Mouse (Mus musculus): ENCODE data around the gene 1500011B03Rik. TPM values are rescaled to one million over a fixed set of nuclear protein-coding genes. Genes with fewer than 3 reads are reported as not detected.

Gene 1500011B03Rik
- total and polyA plus RNA-seq, 3 experiments: 47.7 to 75.2 TPM; not detected in 1

DNA sequence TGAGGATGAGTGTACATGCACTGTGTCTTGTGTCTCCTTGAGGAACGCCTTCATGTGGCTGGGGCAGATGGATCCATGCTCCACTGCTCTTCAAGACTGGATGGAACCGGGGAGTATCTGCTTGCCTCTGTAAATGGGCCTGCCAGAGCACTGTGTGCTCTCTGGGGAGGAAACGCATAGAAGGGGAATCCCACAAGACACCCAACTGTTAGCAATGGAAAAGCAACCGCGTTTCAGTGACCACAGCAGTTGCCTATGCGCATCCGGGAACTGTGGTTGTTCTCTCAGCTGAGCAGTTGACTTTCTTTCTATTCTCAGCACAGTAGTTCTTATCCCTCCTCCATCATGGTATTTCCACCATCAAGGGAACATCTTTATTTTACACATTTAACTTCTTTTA, 41.5 kb upstream of the 1500011B03Rik start:
- H3K9ac ChIP-seq (ENCODE audit: control insufficient read depth, low read depth, low read length, poor library complexity, severe bottlenecking): no peak overlapping the region
- H3K4me3 ChIP-seq (ENCODE audit: control insufficient read depth in 1 of 2, insufficient read depth in 1 of 2, low read depth in 2 of 2, low read length in 2 of 2): no peak overlapping the region
- no peaks in the 10 kb centered on the region for H3K9me3 ChIP-seq (replicated peaks; ENCODE audit: insufficient read depth, low read length)
- H3K79me2 ChIP-seq (ENCODE audit: control insufficient read depth, insufficient read depth, low read length, poor library complexity): no peaks in the 10 kb centered on the region
- H3K27ac ChIP-seq (ENCODE audit: control insufficient read depth, low read depth, low read length): no peak overlapping the region
- no peak for TF ChIP-seq MAX (IDR thresholded peaks at IDR 0.05; ENCODE audit: low read length)
- no peak for TF ChIP-seq GATA1 (IDR thresholded peaks at IDR 0.05; ENCODE audit: low read depth, low read length)
- no peak for TF ChIP-seq POLR2AphosphoS5 (IDR thresholded peaks at IDR 0.05; ENCODE audit: borderline replicate concordance, low read depth, low read length)
- no peak for TF ChIP-seq CHD1 (IDR thresholded peaks at IDR 0.05; ENCODE audit: low read depth, low read length)
- TF ChIP-seq ZMIZ1 (IDR thresholded peaks at IDR 0.05; ENCODE audit: low read depth, low read length): no peak
- no peak for TF ChIP-seq MXI1 (IDR thresholded peaks at IDR 0.05; ENCODE audit: low read depth, low read length)
- no peak for TF ChIP-seq BHLHE40 (IDR thresholded peaks at IDR 0.05; ENCODE audit: borderline replicate concordance, low read depth, low read length)
- TF ChIP-seq CTCF (IDR thresholded peaks at IDR 0.05 in 2 of 3, conservative IDR thresholded peaks at IDR 0.05 in 1 of 3; ENCODE audit: control insufficient read depth in 1 of 3, insufficient read depth in 1 of 3, low read depth in 2 of 3, low read length in 3 of 3, poor library complexity in 1 of 3, severe bottlenecking in 1 of 3): no peak
- no peak for TF ChIP-seq TCF12 (IDR thresholded peaks at IDR 0.05; ENCODE audit: low read depth, low read length)
- DNase-seq (ENCODE audit: low read depth, low spot score): no peak
- H3K4me1 ChIP-seq (ENCODE audit: control insufficient read depth in 1 of 2, insufficient read depth in 2 of 2, low read length in 2 of 2): no peaks in the 10 kb centered on the region
- no peaks in the 10 kb centered on the region for H3K36me3 ChIP-seq (ENCODE audit: control insufficient read depth in 1 of 2, insufficient read depth in 2 of 2, low read length in 2 of 2)
- peaks cover 0 to 6% of the 10 kb centered on the region in 2 experiments; a peak in 3 of 4 replicates for H3K27me3 ChIP-seq (ENCODE audit: control insufficient read depth in 1 of 2, insufficient read depth in 2 of 2, low read length in 2 of 2)

DNA sequence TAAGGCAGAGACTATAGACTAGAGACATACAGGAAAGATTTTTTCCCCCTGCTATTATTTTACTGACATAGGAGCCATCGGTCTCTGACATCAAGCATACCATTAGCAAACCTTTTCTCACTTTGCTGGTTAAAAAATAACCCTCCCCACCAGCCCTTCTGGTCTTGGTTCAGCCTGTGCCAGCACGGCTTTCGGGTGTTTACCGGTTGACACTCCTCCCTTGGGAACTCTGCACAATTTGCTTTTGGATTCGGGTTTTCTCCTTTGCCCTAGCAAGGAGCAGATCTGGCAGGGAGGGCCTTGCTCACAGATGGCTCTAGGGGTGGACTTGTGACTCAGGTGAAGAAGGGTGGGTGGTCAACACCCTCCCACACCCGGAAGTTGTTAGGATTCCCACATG, 38.5 kb upstream of the 1500011B03Rik start:
- TF ChIP-seq ELF1 (IDR thresholded peaks at IDR 0.05; ENCODE audit: low read depth, low read length) (no peak), MXI1 (IDR thresholded peaks at IDR 0.05; ENCODE audit: low read depth, low read length) (no peak), RAD21 (IDR thresholded peaks at IDR 0.05; ENCODE audit: low read depth, low read length) (no peak), ZMIZ1 (IDR thresholded peaks at IDR 0.05; ENCODE audit: low read depth, low read length) (no peak), GABPA (IDR thresholded peaks at IDR 0.05; ENCODE audit: low read depth, low read length) (no peak), POLR2AphosphoS2 (IDR thresholded peaks at IDR 0.05; ENCODE audit: low read length) (no peak), ZC3H11A (IDR thresholded peaks at IDR 0.05; ENCODE audit: low read depth, low read length) (no peak), TAL1 (IDR thresholded peaks at IDR 0.05; ENCODE audit: low read length) (no peak), KAT2A (conservative IDR thresholded peaks at IDR 0.05; ENCODE audit: low read depth, low read length) (no peak)
- Histone ChIP-seq H3K4me3 (ENCODE audit: control insufficient read depth in 1 of 2, insufficient read depth in 1 of 2, low read depth in 2 of 2, low read length in 2 of 2) (no peak overlapping the region), H3K79me2 (ENCODE audit: control insufficient read depth, insufficient read depth, low read length, poor library complexity) (no peaks in the 10 kb centered on the region), H3K9ac (ENCODE audit: control insufficient read depth, low read depth, low read length, poor library complexity, severe bottlenecking) (no peak overlapping the region), H3K9me3 (replicated peaks; ENCODE audit: insufficient read depth, low read length) (no peaks in the 10 kb centered on the region), H3K27ac (ENCODE audit: control insufficient read depth, low read depth, low read length) (no peak overlapping the region), H3K36me3 (ENCODE audit: control insufficient read depth in 1 of 2, insufficient read depth in 2 of 2, low read length in 2 of 2) (no peaks in the 10 kb centered on the region), H3K4me1 (ENCODE audit: control insufficient read depth in 1 of 2, insufficient read depth in 2 of 2, low read length in 2 of 2) (no peaks in the 10 kb centered on the region), H3K27me3 (ENCODE audit: control insufficient read depth in 1 of 2, insufficient read depth in 2 of 2, low read length in 2 of 2) (peaks cover 0 to 6% of the 10 kb centered on the region in 2 experiments; a peak in 3 of 4 replicates)
- DNase-seq (ENCODE audit: low read depth, low spot score): no peak

All from MEL (cell line).